Mouse (Mus musculus): Measurements from ENCODE around the gene Kndc1.

GRCm38 (mm10) chr7:139957437-139957836 is 62.9 kb downstream of the Kndc1 start:
- no peak for TF ChIP-seq CTCF (IDR thresholded peaks at IDR 0.05)
- no peak for TF ChIP-seq POLR2A (IDR thresholded peaks at IDR 0.05; ENCODE audit: insufficient read depth, low read depth, low read length)

Measured in heart, adult 2 months (tissue).